Mouse (Mus musculus): Measurements from ENCODE around the gene Aldh3b2.

GRCm38 (mm10) chr19:4005091-4005490, 33.0 kb downstream of the Aldh3b2 start:
- no peak for TF ChIP-seq CTCF (IDR thresholded peaks at IDR 0.05; ENCODE audit: borderline replicate concordance, insufficient read depth, low read depth, low read length)
- no peak for TF ChIP-seq POLR2A (IDR thresholded peaks at IDR 0.05; ENCODE audit: borderline replicate concordance, insufficient read depth, low read length)

Data from cerebellum, adult 2 months (tissue).